Mouse (Mus musculus): ENCODE data around the gene Olfr362. TPM values are rescaled to one million over a fixed set of nuclear protein-coding genes. Genes with fewer than 3 reads are reported as not detected.
"Not testable (repeated sequence)": the region's sequence is repeated elsewhere in the genome, so short reads cannot be mapped to it uniquely, and the experiment has no call there.

Gene Olfr362
- not detected in 2 replicates for polyA plus RNA-seq (2012; rRNA removed)

GRCm38 (mm10) chr2:37117810-37118209 is at the start of gene Olfr362:
Gene Olfr362, minus strand, starts transcription at chr2:37117910.
- TF ChIP-seq POLR2A (IDR thresholded peaks at IDR 0.05; ENCODE audit: low read depth, low read length) (no peak), CTCF (IDR thresholded peaks at IDR 0.05; ENCODE audit: extremely low read depth, insufficient read depth, insufficient read length, insufficient replicate concordance) (no peak)
- Histone ChIP-seq H3K4me3 (ENCODE audit: extremely low read depth, insufficient read depth, insufficient read length) (no peak within 1 kb of the TSS), H3K27ac (ENCODE audit: insufficient read depth, low read length) (no peak within 1 kb of the TSS), H3K27me3 (ENCODE audit: control insufficient read depth, insufficient read depth, low read length) (no peaks in the 10 kb centered on the region), H3K36me3 (ENCODE audit: control insufficient read depth, insufficient read depth, low read length) (no peaks in the 10 kb centered on the region), H3K4me1 (ENCODE audit: control insufficient read depth, insufficient read depth, insufficient read length) (no peaks in the 10 kb centered on the region)
- 91% methylated on average over 1 of the region's 1 CpGs for WGBS
- DNase-seq (ENCODE audit: low read depth in 1 of 2, low spot score in 2 of 2) = no peak

- Histone ChIP-seq H3K4me1 (ENCODE audit: control insufficient read depth, insufficient read depth, insufficient read length) (no peaks in the 10 kb centered on the region), H3K4me3 (ENCODE audit: extremely low read depth, insufficient read depth, insufficient read length) (no peak within 1 kb of the TSS), H3K27me3 (ENCODE audit: control insufficient read depth, insufficient read depth, low read length) (no peaks in the 10 kb centered on the region), H3K36me3 (ENCODE audit: control insufficient read depth, insufficient read depth, low read length) (no peaks in the 10 kb centered on the region), H3K27ac (ENCODE audit: insufficient read depth, low read length) (no peak within 1 kb of the TSS)
- WGBS = 87% methylated on average over 3 of the region's 3 CpGs
- TF ChIP-seq CTCF (IDR thresholded peaks at IDR 0.05; ENCODE audit: extremely low read depth, insufficient read depth, insufficient read length, insufficient replicate concordance) (no peak), POLR2A (IDR thresholded peaks at IDR 0.05; ENCODE audit: low read depth, low read length) (no peak)
- no peak for DNase-seq (ENCODE audit: low read depth in 1 of 2, low spot score in 2 of 2)
Observed at GRCm38 (mm10) chr2:37139022-37139421, 21.3 kb upstream of the Olfr362 start, which contains the start of gene Olfr364-ps1. Gene Olfr364-ps1, plus strand, starts transcription at chr2:37139322.

GRCm38 (mm10) chr2:37089190-37089589 is 28.5 kb downstream of the Olfr362 start, which contains the start of gene Olfr361:
Gene Olfr361, minus strand, starts transcription at chr2:37089290.
- H3K4me3 ChIP-seq (ENCODE audit: extremely low read depth, insufficient read depth, insufficient read length); H3K4me1 ChIP-seq (ENCODE audit: control insufficient read depth, insufficient read depth, insufficient read length); DNase-seq (ENCODE audit: low read depth in 1 of 2, low spot score in 2 of 2); H3K36me3 ChIP-seq (ENCODE audit: control insufficient read depth, insufficient read depth, low read length); H3K27ac ChIP-seq (ENCODE audit: insufficient read depth, low read length); H3K27me3 ChIP-seq (ENCODE audit: control insufficient read depth, insufficient read depth, low read length): not testable (repeated sequence)
- WGBS = 64% methylated on average over 1 of the region's 1 CpGs

GRCm38 (mm10) chr2:37065446-37065845 is 52.3 kb downstream of the Olfr362 start, which contains the start of gene Olfr360:
Gene Olfr360, plus strand, starts transcription at chr2:37065746.
- Histone ChIP-seq H3K36me3 (ENCODE audit: control insufficient read depth, insufficient read depth, low read length) (no peaks in the 10 kb centered on the region), H3K4me1 (ENCODE audit: control insufficient read depth, insufficient read depth, insufficient read length) (no peaks in the 10 kb centered on the region), H3K27ac (ENCODE audit: insufficient read depth, low read length) (no peak within 1 kb of the TSS), H3K27me3 (ENCODE audit: control insufficient read depth, insufficient read depth, low read length) (no peaks in the 10 kb centered on the region), H3K4me3 (ENCODE audit: extremely low read depth, insufficient read depth, insufficient read length) (no peak within 1 kb of the TSS)
- no peak for DNase-seq (ENCODE audit: low read depth in 1 of 2, low spot score in 2 of 2)
- TF ChIP-seq POLR2A (IDR thresholded peaks at IDR 0.05; ENCODE audit: low read depth, low read length) = no peak

Other genes with a start within 250 kb of the Olfr362 start
- gene Olfr352, start 249.4 kb downstream of the Olfr362 start, polyA plus RNA-seq (2012; rRNA removed) = not detected in 2 replicates
- not detected in 2 replicates for gene Olfr353, start 225.0 kb downstream of the Olfr362 start, polyA plus RNA-seq (2012; rRNA removed)
- gene Olfr354, start 212.2 kb downstream of the Olfr362 start, polyA plus RNA-seq (2012; rRNA removed) = not detected in 2 replicates
- not detected in 2 replicates for gene Olfr355, start 189.0 kb downstream of the Olfr362 start, polyA plus RNA-seq (2012; rRNA removed)
- gene Olfr356, start 180.8 kb downstream of the Olfr362 start, polyA plus RNA-seq (2012; rRNA removed) = not detected in 2 replicates
- not detected in 2 replicates for gene Olfr357, start 124.1 kb downstream of the Olfr362 start, polyA plus RNA-seq (2012; rRNA removed)
- gene Olfr358, start 108.6 kb downstream of the Olfr362 start, polyA plus RNA-seq (2012; rRNA removed) = not detected in 2 replicates
- gene Olfr360, start 52.2 kb downstream of the Olfr362 start, polyA plus RNA-seq (2012; rRNA removed) = not detected in 2 replicates
- not detected in 2 replicates for gene Olfr361, start 28.6 kb downstream of the Olfr362 start, polyA plus RNA-seq (2012; rRNA removed)
- not detected in 2 replicates for gene Olfr364-ps1, start 21.4 kb upstream of the Olfr362 start, polyA plus RNA-seq (2012; rRNA removed)
- gene Olfr365, start 70.3 kb upstream of the Olfr362 start, polyA plus RNA-seq (2012; rRNA removed) = not detected in 2 replicates
- not detected in 2 replicates for gene Olfr366, start 93.7 kb upstream of the Olfr362 start, polyA plus RNA-seq (2012; rRNA removed)
- not detected in 2 replicates for gene Olfr368, start 208.6 kb upstream of the Olfr362 start, polyA plus RNA-seq (2012; rRNA removed)
- gene Pdcl, start 241.4 kb upstream of the Olfr362 start, polyA plus RNA-seq (2012; rRNA removed) = 4.5 and 4.6 TPM in 2 replicates